Mouse (Mus musculus) megakaryocyte, embryonic 14.5 days (primary cell): ENCODE data around the gene Gipc2.

ENCODE experiments used
- FLI1 ChIP-seq: IDR thresholded peaks from 2 replicates; pipeline ENCODE4 v1.6.1; 2012; ENCODE audit warnings: low read length, inconsistent platforms, mixed read lengths
- GATA1 ChIP-seq: IDR thresholded peaks from 3 replicates; pipeline ENCODE4 v1.6.1; 2012; ENCODE audit warnings: mixed read lengths, low read length, inconsistent platforms, borderline replicate concordance

DNA sequence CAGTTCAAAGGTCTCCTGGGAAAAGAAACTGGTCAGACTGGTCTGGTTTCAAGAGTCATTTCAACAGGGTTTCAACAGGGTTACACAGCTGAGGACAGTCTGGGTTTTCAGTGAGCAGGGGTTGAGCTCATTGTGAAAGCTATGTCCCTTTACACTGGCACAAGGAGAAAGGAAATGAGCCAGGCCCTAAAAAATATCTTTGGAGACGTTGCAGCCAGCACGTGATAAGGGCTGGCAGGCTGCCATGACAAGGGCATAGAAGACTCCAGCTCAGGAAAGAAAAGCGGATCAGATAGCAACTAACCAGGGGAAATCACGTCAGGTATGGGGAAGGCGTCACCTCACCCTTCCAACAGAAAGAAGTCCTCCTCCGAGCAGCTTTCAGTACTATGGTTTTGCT lies 43.9 kb downstream of the Gipc2 start:
- no peak for TF ChIP-seq FLI1
- TF ChIP-seq GATA1 = 0 out of 3 replicates have a peak, but pooled peaks have one; percentile 50
